Mouse (Mus musculus): ENCODE data around the gene Tpm4. TPM values are rescaled to one million over a fixed set of nuclear protein-coding genes. Genes with fewer than 3 reads are reported as not detected.

The Tpm4 gene
- polyA plus RNA-seq, 1 experiment from 2014 or later: 330 TPM

GRCm38 (mm10) chr8:72144345-72144975 lies 9.7 kb downstream of the Tpm4 start:
- WGBS: 78% methylated on average over 5 of the region's 5 CpGs

GRCm38 (mm10) chr8:72145511-72145910 lies 10.7 kb downstream of the Tpm4 start:
- H3K4me3 ChIP-seq: no peak overlapping the region
- H3K9ac ChIP-seq: no peak overlapping the region
- H3K36me3 ChIP-seq: peaks cover 92% of the 10 kb centered on the region
- H3K27me3 ChIP-seq: no peaks in the 10 kb centered on the region
- H3K27ac ChIP-seq: 0 out of 2 replicates have a peak overlapping the region, but pooled peaks have one; percentile 16
- WGBS: 83% methylated on average over 3 of the region's 3 CpGs
- ATAC-seq (replicated peaks; ENCODE audit: insufficient number of reproducible peaks, insufficient read depth, low FRiP score, low read depth): no peak
- peaks cover 30% of the 10 kb centered on the region for H3K4me1 ChIP-seq (replicated peaks)
- H3K9me3 ChIP-seq (replicated peaks): no peaks in the 10 kb centered on the region
- no peak overlapping the region for H3K4me2 ChIP-seq

More at GRCm38 (mm10) chr8:72144345-72144975, 9.7 kb downstream of the Tpm4 start:
- no peak for ATAC-seq (replicated peaks; ENCODE audit: insufficient number of reproducible peaks, insufficient read depth, low FRiP score, low read depth)
- H3K9me3 ChIP-seq (replicated peaks): no peaks in the 10 kb centered on the region
- H3K4me2 ChIP-seq: no peak overlapping the region
- no peak overlapping the region for H3K4me3 ChIP-seq
- H3K27ac ChIP-seq: no peak overlapping the region
- H3K36me3 ChIP-seq: peaks cover 92% of the 10 kb centered on the region
- H3K9ac ChIP-seq: no peak overlapping the region
- peaks cover 30% of the 10 kb centered on the region for H3K4me1 ChIP-seq (replicated peaks)
- no peaks in the 10 kb centered on the region for H3K27me3 ChIP-seq

- no peak overlapping the region for H3K9ac ChIP-seq
- no peak for ATAC-seq (replicated peaks; ENCODE audit: insufficient number of reproducible peaks, insufficient read depth, low FRiP score, low read depth)
Measured at GRCm38 (mm10) chr8:72146056-72146455, 11.3 kb downstream of the Tpm4 start.

GRCm38 (mm10) chr8:72146556-72146955 lies 11.8 kb downstream of the Tpm4 start:
- H3K36me3 ChIP-seq: peaks cover 93% of the 10 kb centered on the region
- ATAC-seq (replicated peaks; ENCODE audit: insufficient number of reproducible peaks, insufficient read depth, low FRiP score, low read depth): no peak
- no peak overlapping the region for H3K9ac ChIP-seq
- H3K4me3 ChIP-seq: no peak overlapping the region
- H3K4me1 ChIP-seq (replicated peaks): peaks cover 30% of the 10 kb centered on the region
- no peaks in the 10 kb centered on the region for H3K9me3 ChIP-seq (replicated peaks)
- H3K27me3 ChIP-seq: no peaks in the 10 kb centered on the region
- 76% methylated on average over 3 of the region's 3 CpGs for WGBS
- no peak overlapping the region for H3K4me2 ChIP-seq
- peak overlapping the region; percentile 16 for H3K27ac ChIP-seq

More at GRCm38 (mm10) chr8:72146056-72146455, 11.3 kb downstream of the Tpm4 start:
- Histone ChIP-seq H3K9me3 (replicated peaks) (no peaks in the 10 kb centered on the region), H3K4me1 (replicated peaks) (peaks cover 30% of the 10 kb centered on the region), H3K27me3 (no peaks in the 10 kb centered on the region), H3K4me2 (no peak overlapping the region), H3K4me3 (no peak overlapping the region), H3K27ac (0 out of 2 replicates have a peak overlapping the region, but pooled peaks have one; percentile 16), H3K36me3 (peaks cover 93% of the 10 kb centered on the region)
- 55% methylated on average over 1 of the region's 1 CpGs for WGBS

- no peak overlapping the region for H3K4me3 ChIP-seq
- peaks cover 30% of the 10 kb centered on the region for H3K4me1 ChIP-seq (replicated peaks)
- no peaks in the 10 kb centered on the region for H3K27me3 ChIP-seq
- peaks cover 93% of the 10 kb centered on the region for H3K36me3 ChIP-seq
- ATAC-seq (replicated peaks; ENCODE audit: insufficient number of reproducible peaks, insufficient read depth, low FRiP score, low read depth): 0 out of 2 replicates have a peak, but pooled peaks have one; percentile 19
- no peak overlapping the region for H3K9ac ChIP-seq
- H3K4me2 ChIP-seq: no peak overlapping the region
- peak overlapping the region; percentile 16 for H3K27ac ChIP-seq
- WGBS: 47% methylated on average over 2 of the region's 2 CpGs
- no peaks in the 10 kb centered on the region for H3K9me3 ChIP-seq (replicated peaks)
Measured at GRCm38 (mm10) chr8:72147266-72147665, 12.5 kb downstream of the Tpm4 start.

GRCm38 (mm10) chr8:72149056-72149455 lies 14.3 kb downstream of the Tpm4 start:
- Histone ChIP-seq H3K27me3 (no peaks in the 10 kb centered on the region), H3K36me3 (peaks cover 88% of the 10 kb centered on the region), H3K4me1 (replicated peaks) (peaks cover 26% of the 10 kb centered on the region), H3K4me2 (no peak overlapping the region), H3K4me3 (no peak overlapping the region), H3K9ac (no peak overlapping the region), H3K27ac (no peak overlapping the region), H3K9me3 (replicated peaks) (no peaks in the 10 kb centered on the region)
- WGBS: 88% methylated on average over 1 of the region's 1 CpGs
- ATAC-seq (replicated peaks; ENCODE audit: insufficient number of reproducible peaks, insufficient read depth, low FRiP score, low read depth): no peak

- H3K4me2 ChIP-seq: no peak overlapping the region
- no peaks in the 10 kb centered on the region for H3K9me3 ChIP-seq (replicated peaks)
- H3K36me3 ChIP-seq: peaks cover 67% of the 10 kb centered on the region
- 74% methylated on average over 3 of the region's 3 CpGs for WGBS
- H3K4me1 ChIP-seq (replicated peaks): peaks cover 10% of the 10 kb centered on the region
- H3K9ac ChIP-seq: no peak overlapping the region
- no peak for ATAC-seq (replicated peaks; ENCODE audit: insufficient number of reproducible peaks, insufficient read depth, low FRiP score, low read depth)
- no peak overlapping the region for H3K27ac ChIP-seq
- no peak overlapping the region for H3K4me3 ChIP-seq
- H3K27me3 ChIP-seq: no peaks in the 10 kb centered on the region
Measured at GRCm38 (mm10) chr8:72151418-72152078, 16.8 kb downstream of the Tpm4 start.

- H3K4me3 ChIP-seq: no peak overlapping the region
- peaks cover 50% of the 10 kb centered on the region for H3K36me3 ChIP-seq
- H3K27me3 ChIP-seq: no peaks in the 10 kb centered on the region
- H3K4me2 ChIP-seq: no peak overlapping the region
- no peaks in the 10 kb centered on the region for H3K4me1 ChIP-seq (replicated peaks)
- no peak for ATAC-seq (replicated peaks; ENCODE audit: insufficient number of reproducible peaks, insufficient read depth, low FRiP score, low read depth)
- H3K9me3 ChIP-seq (replicated peaks): no peaks in the 10 kb centered on the region
- H3K27ac ChIP-seq: no peak overlapping the region
- no peak overlapping the region for H3K9ac ChIP-seq
Measured at GRCm38 (mm10) chr8:72153382-72153781, 18.6 kb downstream of the Tpm4 start.

GRCm38 (mm10) chr8:72158096-72158495 lies 23.3 kb downstream of the Tpm4 start:
- 90% methylated on average over 2 of the region's 2 CpGs for WGBS
- Histone ChIP-seq H3K27ac (no peak overlapping the region), H3K27me3 (no peaks in the 10 kb centered on the region), H3K4me3 (no peak overlapping the region), H3K4me2 (no peak overlapping the region), H3K9ac (no peak overlapping the region; the same call in 1 of the 2 replicates), H3K9me3 (replicated peaks) (no peaks in the 10 kb centered on the region), H3K4me1 (replicated peaks) (peaks cover 24% of the 10 kb centered on the region), H3K36me3 (peaks cover 6% of the 10 kb centered on the region)
- no peak for ATAC-seq (replicated peaks; ENCODE audit: insufficient number of reproducible peaks, insufficient read depth, low FRiP score, low read depth)

GRCm38 (mm10) chr8:72158726-72159125 lies 24.0 kb downstream of the Tpm4 start:
- no peak for ATAC-seq (replicated peaks; ENCODE audit: insufficient number of reproducible peaks, insufficient read depth, low FRiP score, low read depth)
- Histone ChIP-seq H3K27ac (no peak overlapping the region), H3K9ac (no peak overlapping the region), H3K9me3 (replicated peaks) (no peaks in the 10 kb centered on the region), H3K27me3 (no peaks in the 10 kb centered on the region), H3K4me2 (no peak overlapping the region), H3K4me3 (no peak overlapping the region), H3K4me1 (replicated peaks) (peaks cover 24% of the 10 kb centered on the region), H3K36me3 (peaks cover 4% of the 10 kb centered on the region; the same call in 1 of the 2 replicates)
- 70% methylated on average over 3 of the region's 3 CpGs for WGBS

- Histone ChIP-seq H3K27me3 (no peaks in the 10 kb centered on the region), H3K4me1 (replicated peaks) (peaks cover 24% of the 10 kb centered on the region), H3K4me2 (peak overlapping the region; percentile 85), H3K4me3 (peak overlapping the region; percentile 52), H3K9me3 (replicated peaks) (no peaks in the 10 kb centered on the region), H3K27ac (peak overlapping the region; percentile 81; the same call in 1 of the 2 replicates), H3K36me3 (peaks cover 9% of the 10 kb centered on the region; the same call in 1 of the 2 replicates), H3K9ac (no peak overlapping the region)
- no peak for ATAC-seq (replicated peaks; ENCODE audit: insufficient number of reproducible peaks, insufficient read depth, low FRiP score, low read depth)
- WGBS: 57% methylated on average over 3 of the region's 3 CpGs
Measured at GRCm38 (mm10) chr8:72160007-72160406, 25.2 kb downstream of the Tpm4 start.

Measured in heart, embryonic 15.5 days (tissue).